Mouse (Mus musculus): ENCODE data around the gene Metap2. TPM values are rescaled to one million over a fixed set of nuclear protein-coding genes. Genes with fewer than 3 reads are reported as not detected.
"Not testable (repeated sequence)": the region's sequence is repeated elsewhere in the genome, so short reads cannot be mapped to it uniquely, and the experiment has no call there.

Metap2 gene
- polyA plus RNA-seq, 1 experiment from 2014 or later, result 138 TPM

- no peak overlapping the region for H3K4me2 ChIP-seq (ENCODE audit: low read length)
- no peak overlapping the region for H3K27ac ChIP-seq (ENCODE audit: low read depth, low read length)
- peaks cover 28% of the 10 kb centered on the region for H3K27me3 ChIP-seq (replicated peaks; ENCODE audit: control insufficient read depth, insufficient read depth, low read length)
- H3K36me3 ChIP-seq (ENCODE audit: control insufficient read depth, insufficient read depth, low read length), result no peaks in the 10 kb centered on the region
- 44% methylated on average over 9 of the region's 9 CpGs for WGBS
- no peaks in the 10 kb centered on the region for H3K9me3 ChIP-seq (ENCODE audit: control insufficient read depth, low read length)
- no peak overlapping the region for H3K9ac ChIP-seq (ENCODE audit: low read depth, low read length)
- no peak overlapping the region for H3K4me3 ChIP-seq (ENCODE audit: low read length)
- peaks cover 10% of the 10 kb centered on the region for H3K4me1 ChIP-seq (ENCODE audit: control insufficient read depth, insufficient read depth, low read depth, low read length)
- no peak for ATAC-seq
Observed at GRCm38 (mm10) chr10:93829898-93830831, 66.7 kb downstream of the Metap2 start.

- H3K9me3 ChIP-seq (ENCODE audit: control insufficient read depth, low read length), result no peaks in the 10 kb centered on the region
- peak; percentile 20; the same call in 1 of the 2 replicates for ATAC-seq
- no peaks in the 10 kb centered on the region for H3K4me1 ChIP-seq (ENCODE audit: control insufficient read depth, insufficient read depth, low read depth, low read length)
- WGBS, result 42% methylated on average over 7 of the region's 7 CpGs
- H3K27ac ChIP-seq (ENCODE audit: low read depth, low read length), result no peak overlapping the region
- no peak overlapping the region for H3K9ac ChIP-seq (ENCODE audit: low read depth, low read length)
- no peaks in the 10 kb centered on the region for H3K36me3 ChIP-seq (ENCODE audit: control insufficient read depth, insufficient read depth, low read length)
- H3K27me3 ChIP-seq (replicated peaks; ENCODE audit: control insufficient read depth, insufficient read depth, low read length), result no peaks in the 10 kb centered on the region
- H3K4me2 ChIP-seq (ENCODE audit: low read length), result no peak overlapping the region
- no peak overlapping the region for H3K4me3 ChIP-seq (ENCODE audit: low read length)
Observed at GRCm38 (mm10) chr10:93818661-93819060, 78.2 kb downstream of the Metap2 start.

GRCm38 (mm10) chr10:93813755-93814154, 83.1 kb downstream of the Metap2 start:
- no peak overlapping the region for H3K4me3 ChIP-seq (ENCODE audit: low read length)
- peak; percentile 50 for ATAC-seq
- no peaks in the 10 kb centered on the region for H3K27me3 ChIP-seq (replicated peaks; ENCODE audit: control insufficient read depth, insufficient read depth, low read length)
- H3K4me1 ChIP-seq (ENCODE audit: control insufficient read depth, insufficient read depth, low read depth, low read length), result no peaks in the 10 kb centered on the region
- H3K4me2 ChIP-seq (ENCODE audit: low read length), result peak overlapping the region; percentile 15; the same call in 1 of the 2 replicates
- H3K9me3 ChIP-seq (ENCODE audit: control insufficient read depth, low read length), result no peaks in the 10 kb centered on the region
- no peaks in the 10 kb centered on the region for H3K36me3 ChIP-seq (ENCODE audit: control insufficient read depth, insufficient read depth, low read length)
- no peak overlapping the region for H3K27ac ChIP-seq (ENCODE audit: low read depth, low read length)
- no peak overlapping the region for H3K9ac ChIP-seq (ENCODE audit: low read depth, low read length)
- 45% methylated on average over 10 of the region's 10 CpGs for WGBS

DNA sequence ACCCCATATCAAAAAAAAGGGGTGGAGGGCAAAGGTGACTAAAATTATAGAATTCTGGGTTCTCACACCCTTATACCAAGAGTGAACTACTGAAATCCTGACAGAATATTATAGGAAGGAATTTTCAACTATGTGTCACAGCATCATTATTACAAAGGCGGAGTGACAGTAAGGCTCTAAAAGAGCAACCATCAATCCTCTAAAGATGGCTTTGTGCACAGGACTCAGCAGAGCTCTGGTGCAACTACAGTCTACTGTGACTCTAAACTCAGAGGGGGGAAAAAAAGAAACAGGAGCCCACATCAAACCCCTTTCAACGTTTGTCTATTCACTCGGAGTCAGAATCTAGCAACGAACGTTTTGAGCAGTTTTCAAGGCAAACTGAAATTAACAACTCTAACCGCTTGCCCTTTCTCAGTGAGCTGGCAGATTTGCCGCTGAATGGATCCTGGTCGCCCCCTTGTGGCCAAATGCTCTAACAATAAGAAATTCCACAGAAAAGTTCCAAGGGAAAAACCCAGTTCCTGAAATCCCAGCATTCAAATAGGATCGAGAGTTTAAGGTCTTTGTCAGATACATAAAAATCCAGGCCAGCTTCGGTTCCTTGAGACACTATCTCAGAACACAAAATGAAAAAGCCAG, 84.0 kb downstream of the Metap2 start:
- no peaks in the 10 kb centered on the region for H3K9me3 ChIP-seq (ENCODE audit: control insufficient read depth, low read length)
- H3K27ac ChIP-seq (ENCODE audit: low read depth, low read length), result no peak overlapping the region
- no peak overlapping the region for H3K9ac ChIP-seq (ENCODE audit: low read depth, low read length)
- peak; percentile 56 for ATAC-seq
- no peaks in the 10 kb centered on the region for H3K4me1 ChIP-seq (ENCODE audit: control insufficient read depth, insufficient read depth, low read depth, low read length)
- H3K36me3 ChIP-seq (ENCODE audit: control insufficient read depth, insufficient read depth, low read length), result no peaks in the 10 kb centered on the region
- H3K4me3 ChIP-seq (ENCODE audit: low read length), result no peak overlapping the region
- 12% methylated on average over 10 of the region's 10 CpGs for WGBS
- H3K27me3 ChIP-seq (replicated peaks; ENCODE audit: control insufficient read depth, insufficient read depth, low read length), result no peaks in the 10 kb centered on the region
- H3K4me2 ChIP-seq (ENCODE audit: low read length), result peak overlapping the region; percentile 16; the same call in 1 of the 2 replicates

- Histone ChIP-seq H3K36me3 (ENCODE audit: control insufficient read depth, insufficient read depth, low read length) (no peaks in the 10 kb centered on the region), H3K9me3 (ENCODE audit: control insufficient read depth, low read length) (no peaks in the 10 kb centered on the region), H3K27me3 (replicated peaks; ENCODE audit: control insufficient read depth, insufficient read depth, low read length) (no peaks in the 10 kb centered on the region), H3K9ac (ENCODE audit: low read depth, low read length) (no peak overlapping the region), H3K4me3 (ENCODE audit: low read length) (no peak overlapping the region), H3K27ac (ENCODE audit: low read depth, low read length) (no peak overlapping the region), H3K4me1 (ENCODE audit: control insufficient read depth, insufficient read depth, low read depth, low read length) (no peaks in the 10 kb centered on the region), H3K4me2 (ENCODE audit: low read length) (no peak overlapping the region)
- ATAC-seq, result no peak
- WGBS, result 90% methylated on average over 7 of the region's 7 CpGs
Observed at GRCm38 (mm10) chr10:93812098-93812497, 84.8 kb downstream of the Metap2 start.

DNA sequence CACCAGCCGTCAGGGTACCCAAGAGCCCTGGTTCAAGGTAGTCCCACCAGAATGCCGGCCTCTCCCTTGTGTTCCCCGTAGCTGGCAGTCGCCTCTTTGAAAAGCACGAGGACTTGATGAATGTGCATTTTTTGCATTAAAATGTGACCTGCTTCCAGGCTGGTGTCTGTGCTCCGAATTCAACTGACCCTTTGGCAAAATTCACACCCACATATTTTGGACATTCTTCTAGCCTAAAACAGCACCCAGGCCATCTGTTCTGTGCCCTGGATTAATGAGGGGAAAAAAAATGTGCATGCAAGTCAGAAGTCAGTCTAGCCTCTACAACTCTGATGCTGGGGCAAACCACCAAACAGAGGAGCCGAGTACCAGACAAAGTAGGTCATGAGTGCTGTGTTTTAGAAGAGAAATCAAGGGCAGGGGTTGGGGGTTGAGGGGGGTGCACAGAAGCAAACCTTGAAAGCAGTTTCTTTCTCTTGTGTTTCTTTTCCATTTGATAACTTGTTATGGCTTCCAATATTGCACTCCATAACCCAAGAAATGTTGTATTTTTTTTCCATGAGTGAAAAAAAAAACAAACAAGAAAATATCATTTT, 86.2 kb downstream of the Metap2 start:
- H3K4me3 ChIP-seq (ENCODE audit: low read length), result no peak overlapping the region

DNA sequence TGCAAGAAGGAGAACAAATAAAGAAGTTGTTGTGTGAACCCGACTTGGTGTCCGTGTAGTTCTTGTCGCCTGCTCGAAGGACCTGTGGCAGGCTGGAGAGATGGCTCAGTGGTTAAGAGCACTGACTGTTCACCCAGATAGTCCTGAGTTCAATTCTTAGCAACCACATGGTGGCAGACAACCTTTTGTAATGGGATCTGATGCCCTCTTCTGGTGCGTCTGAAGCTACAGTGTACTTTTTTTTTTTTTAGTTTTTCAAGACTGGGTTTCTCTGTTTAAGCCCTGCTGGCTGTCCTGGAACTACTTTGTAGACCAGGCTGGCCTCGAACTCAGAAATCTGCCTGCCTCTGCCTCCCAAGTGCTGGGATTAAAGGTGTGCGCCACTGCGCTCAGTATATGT, 87.5 kb downstream of the Metap2 start:
- H3K27ac ChIP-seq (ENCODE audit: low read depth, low read length); H3K9ac ChIP-seq (ENCODE audit: low read depth, low read length); H3K4me3 ChIP-seq (ENCODE audit: low read length); H3K27me3 ChIP-seq (replicated peaks; ENCODE audit: control insufficient read depth, insufficient read depth, low read length); ATAC-seq; H3K36me3 ChIP-seq (ENCODE audit: control insufficient read depth, insufficient read depth, low read length); H3K4me2 ChIP-seq (ENCODE audit: low read length); H3K4me1 ChIP-seq (ENCODE audit: control insufficient read depth, insufficient read depth, low read depth, low read length); H3K9me3 ChIP-seq (ENCODE audit: control insufficient read depth, low read length): not testable (repeated sequence)
- 94% methylated on average over 8 of the region's 8 CpGs for WGBS

More for the DNA sequence above, 86.2 kb downstream of the Metap2 start:
- no peaks in the 10 kb centered on the region for H3K36me3 ChIP-seq (ENCODE audit: control insufficient read depth, insufficient read depth, low read length)
- H3K9me3 ChIP-seq (ENCODE audit: control insufficient read depth, low read length), result no peaks in the 10 kb centered on the region
- 27% methylated on average over 7 of the region's 7 CpGs for WGBS
- no peak overlapping the region for H3K27ac ChIP-seq (ENCODE audit: low read depth, low read length)
- H3K4me1 ChIP-seq (ENCODE audit: control insufficient read depth, insufficient read depth, low read depth, low read length), result no peaks in the 10 kb centered on the region
- no peak overlapping the region for H3K4me2 ChIP-seq (ENCODE audit: low read length)
- ATAC-seq, result no peak
- H3K9ac ChIP-seq (ENCODE audit: low read depth, low read length), result no peak overlapping the region
- no peaks in the 10 kb centered on the region for H3K27me3 ChIP-seq (replicated peaks; ENCODE audit: control insufficient read depth, insufficient read depth, low read length)

Data from hindbrain, embryonic 16.5 days (tissue).